Mouse (Mus musculus): Measurements from ENCODE around the gene Tm9sf4.

- no peak for TF ChIP-seq CTCF (IDR thresholded peaks at IDR 0.05; ENCODE audit: control insufficient read depth, insufficient read depth, low read length)
- no peak for TF ChIP-seq POLR2A (IDR thresholded peaks at IDR 0.05; ENCODE audit: borderline replicate concordance, control insufficient read depth, low read depth, low read length)
Measured at GRCm38 (mm10) chr2:153242156-153242555, 81.1 kb downstream of the Tm9sf4 start.
